Mouse (Mus musculus) small intestine, adult 2 months (tissue): Measurements from ENCODE around the gene Ang. TPM values are rescaled to one million over a fixed set of nuclear protein-coding genes. Genes with fewer than 3 reads are reported as not detected.
A peak's percentile ranks its signal among the peaks of the same experiment; 100 is the strongest.

Experiments used
- H3K27ac ChIP-seq: fragments of 200-500 bp; 2 replicates; pipeline ENCODE4 v1.5.1; 2012; ENCODE audit warnings: low read depth, low read length, control low read depth, inconsistent platforms; ENCODE audit not compliant: insufficient read depth
- H3K27me3 ChIP-seq: fragments of 200-500 bp; 2 replicates; pipeline ENCODE4 v1.6.1; 2012; ENCODE audit warnings: mild to moderate bottlenecking, moderate library complexity, low read length, inconsistent platforms; ENCODE audit not compliant: control insufficient read depth, insufficient read depth
- H3K36me3 ChIP-seq: fragments of 200-500 bp; 2 replicates; pipeline ENCODE4 v1.6.1; 2012; ENCODE audit warnings: mild to moderate bottlenecking, low read length, control low read depth, inconsistent platforms; ENCODE audit not compliant: control insufficient read depth, insufficient read depth
- H3K4me1 ChIP-seq: fragments of 200-500 bp; 2 replicates; pipeline ENCODE4 v1.6.1; 2012; ENCODE audit warnings: low read length, inconsistent platforms, mixed read lengths; ENCODE audit not compliant: control insufficient read depth, insufficient read depth, insufficient read length
- H3K4me3 ChIP-seq: fragments of 200-500 bp; 2 replicates; pipeline ENCODE4 v1.5.1; 2012; ENCODE audit warnings: low read depth, mild to moderate bottlenecking, control low read depth, inconsistent platforms, low read length, moderate library complexity
- CTCF ChIP-seq: fragments of 200-500 bp; IDR thresholded peaks from 2 replicates; pipeline ENCODE4 v1.5.1; 2012; ENCODE audit warnings: low read depth, mild to moderate bottlenecking, control low read depth, inconsistent platforms, low read length, moderate library complexity, mixed read lengths; ENCODE audit not compliant: insufficient replicate concordance, insufficient read length; ENCODE audit errors: extremely low read depth
- POLR2A ChIP-seq: fragments of 200-500 bp; IDR thresholded peaks from 2 replicates; pipeline ENCODE4 v1.6.1; 2012; ENCODE audit warnings: low read depth, mild to moderate bottlenecking, control low read depth, inconsistent platforms, low read length, moderate library complexity
- WGBS: fragments of 180-500 bp; shearing (Covaris S2); methylation state at CpG from one replicate; pipeline ENCODE4 v1.1.7; 2018; 5-methylcytosine and 5-hydroxymethylcytosine counted together
- polyA plus RNA-seq: library from polyadenylated mRNA; depleted of rRNA; stranded (reverse); fragments of >200 nt; gene quantifications from 2 replicates; pipeline ENCODE4 v1.2.3, GENCODE M21; 2012; rRNA removed

The Ang gene
- polyA plus RNA-seq: 21.1 and 27.1 TPM in 2 replicates

DNA sequence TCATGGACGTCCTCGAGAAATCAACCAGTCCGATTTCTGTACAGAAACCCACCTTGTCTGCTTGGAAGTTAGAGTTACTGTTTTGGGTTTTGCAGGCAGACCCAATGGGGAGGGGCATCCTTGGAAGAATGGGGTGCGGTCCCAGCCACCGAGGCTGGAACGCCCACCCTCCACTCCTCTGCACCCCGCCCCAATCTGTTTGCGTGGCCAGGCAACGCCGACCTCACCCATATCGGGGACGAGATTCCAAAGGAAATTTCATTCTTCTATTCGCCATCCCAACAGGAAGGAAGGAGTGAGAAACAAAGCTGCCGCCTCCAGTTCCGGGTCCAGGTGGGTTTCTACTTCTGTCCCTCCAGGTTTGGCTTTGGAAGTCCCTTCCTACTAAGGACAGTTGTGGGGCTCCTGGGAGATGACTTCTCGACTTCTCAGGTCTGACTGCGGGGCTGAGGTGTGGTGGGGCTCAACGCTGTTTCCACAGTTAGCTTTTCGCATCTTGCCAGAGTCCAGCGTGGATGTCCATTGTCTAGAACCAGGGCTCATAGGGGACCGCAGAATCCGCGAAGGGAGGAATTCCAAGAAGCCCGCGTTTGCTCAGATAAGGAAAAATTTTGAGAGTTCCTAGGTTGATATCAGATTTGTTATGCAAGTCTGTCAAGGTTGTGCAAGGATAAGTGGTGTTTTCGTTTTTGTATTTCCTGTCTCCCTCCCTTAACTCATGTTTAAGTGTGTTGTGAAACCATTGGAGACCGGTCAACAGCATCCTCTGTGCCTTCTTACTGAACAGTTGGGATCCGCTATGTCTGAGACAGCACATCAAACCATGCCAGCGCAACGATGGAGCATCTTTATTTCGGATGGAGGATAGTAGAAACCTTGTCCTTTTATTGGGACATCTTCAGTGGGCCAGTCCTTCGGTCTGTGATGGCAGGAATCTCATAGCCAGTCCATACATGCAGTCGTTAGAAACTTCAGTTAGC, at the start of gene Ang, which contains the start of gene Rnase4:
TSS of gene Ang (plus strand) at position 230 of the 980 bp plus-strand sequence.
TSS of gene Rnase4 (plus strand) at position 157 of the 980 bp plus-strand sequence.
- TF ChIP-seq CTCF: no peak
- no peak; the same call in 1 of the 2 replicates for TF ChIP-seq POLR2A
- peaks cover 2% of the 10 kb centered on the region; the same call in 1 of the 2 replicates for H3K4me1 ChIP-seq
- WGBS: 4% methylated on average over 33 of the region's 33 CpGs
- peak within 1 kb of the TSS; percentile 89 for H3K4me3 ChIP-seq
- no peaks in the 10 kb centered on the region for H3K36me3 ChIP-seq
- H3K27ac ChIP-seq: peak within 1 kb of the TSS; percentile 96
- no peaks in the 10 kb centered on the region for H3K27me3 ChIP-seq

DNA sequence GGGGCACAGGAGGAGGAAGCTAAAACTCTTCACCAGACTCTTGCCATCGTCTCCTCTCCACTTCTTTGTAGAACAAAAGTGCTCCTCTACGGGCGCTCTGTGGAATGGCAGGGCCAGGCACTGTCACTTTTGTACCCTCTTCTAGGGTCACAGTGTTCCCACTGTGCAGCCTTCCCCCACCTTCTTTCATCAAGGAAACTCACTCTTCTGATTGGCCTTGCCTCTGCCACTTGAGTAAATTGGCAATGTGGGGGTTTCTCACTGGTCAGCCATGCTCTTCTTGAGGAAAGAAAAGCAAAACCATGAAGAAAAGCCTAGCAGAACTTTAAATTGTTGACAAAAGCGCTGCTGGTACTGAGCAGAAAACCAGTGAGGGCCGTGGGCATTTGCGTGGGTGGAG, 49.2 kb upstream of the Ang start, which contains the start of gene Rnase9:
TSS of gene Rnase9 (minus strand) at position 101 of the 400 bp plus-strand sequence.
- Histone ChIP-seq H3K36me3 (no peaks in the 10 kb centered on the region), H3K27me3 (no peaks in the 10 kb centered on the region), H3K4me3 (no peak within 1 kb of the TSS), H3K4me1 (no peaks in the 10 kb centered on the region), H3K27ac (no peak within 1 kb of the TSS)
- 79% methylated on average over 6 of the region's 6 CpGs for WGBS
- TF ChIP-seq CTCF (no peak), POLR2A (no peak)

DNA sequence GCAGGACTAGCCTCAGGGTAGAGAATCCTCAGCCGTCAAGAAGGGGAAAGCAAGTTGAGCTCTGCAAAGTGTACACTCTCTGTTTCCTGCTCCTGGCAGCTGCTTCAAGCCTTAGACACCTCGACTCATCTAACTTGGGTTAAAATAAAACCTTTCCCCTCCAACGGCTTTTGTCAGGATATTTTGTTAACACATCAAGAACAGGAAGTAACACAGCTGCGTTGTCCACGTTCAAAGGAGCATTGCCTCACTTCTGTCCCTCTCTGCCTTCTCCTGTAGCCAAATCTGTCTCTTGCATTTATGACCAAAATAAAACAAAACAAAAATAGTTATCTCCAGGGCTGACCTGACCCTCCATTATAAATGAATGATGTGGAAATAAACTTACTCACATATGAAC, 43.1 kb upstream of the Ang start:
- TF ChIP-seq POLR2A (no peak), CTCF (no peak)
- Histone ChIP-seq H3K27ac (no peak overlapping the region), H3K4me3 (no peak overlapping the region), H3K27me3 (no peaks in the 10 kb centered on the region), H3K4me1 (no peaks in the 10 kb centered on the region), H3K36me3 (no peaks in the 10 kb centered on the region)
- 27% methylated on average over 5 of the region's 5 CpGs for WGBS

DNA sequence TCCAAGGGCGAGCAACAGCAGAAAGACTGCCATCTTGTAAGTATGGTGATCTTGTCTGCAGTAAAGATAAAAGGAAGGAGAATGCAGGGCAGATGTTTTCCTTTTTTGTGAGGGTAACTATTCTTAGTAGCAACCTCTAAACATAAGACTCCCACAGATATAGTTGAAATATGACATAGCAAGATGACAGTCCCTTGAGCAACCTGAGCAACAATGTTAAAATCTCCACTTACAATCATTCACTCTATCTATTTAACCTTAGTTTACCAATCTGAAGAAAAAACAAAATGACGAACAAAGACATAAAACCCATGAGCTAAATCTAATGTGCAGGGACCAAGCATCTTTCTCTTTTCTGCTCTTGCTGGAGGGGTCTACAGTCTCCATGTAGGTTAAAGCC, 40.9 kb upstream of the Ang start, which contains the start of gene Rnase11:
TSS of gene Rnase11 (minus strand) at position 101 of the 400 bp plus-strand sequence.
- Histone ChIP-seq H3K27me3 (no peaks in the 10 kb centered on the region), H3K27ac (no peak within 1 kb of the TSS), H3K4me1 (no peaks in the 10 kb centered on the region), H3K4me3 (no peak within 1 kb of the TSS), H3K36me3 (no peaks in the 10 kb centered on the region)
- WGBS: 89% methylated on average over 2 of the region's 2 CpGs
- TF ChIP-seq POLR2A: no peak
- TF ChIP-seq CTCF: no peak

DNA sequence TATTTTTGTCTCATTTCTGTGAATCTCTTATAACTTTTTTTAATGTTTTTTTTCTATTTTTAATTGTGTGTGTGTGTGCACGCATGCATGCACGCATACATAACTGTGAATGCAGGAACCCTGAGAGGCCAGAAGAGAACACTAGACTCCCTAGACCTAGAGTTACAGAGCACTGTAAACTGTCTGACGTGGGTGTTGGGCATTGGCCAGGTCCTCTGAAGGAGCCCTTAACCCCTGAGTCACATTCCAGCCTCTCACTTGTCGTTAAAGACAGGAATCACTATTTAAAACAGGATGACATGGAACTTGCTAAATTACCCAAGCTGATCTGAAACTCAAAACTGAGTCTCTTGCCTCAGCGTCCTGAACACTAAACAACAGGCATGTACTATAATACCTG, 39.0 kb upstream of the Ang start:
- H3K36me3 ChIP-seq: no peaks in the 10 kb centered on the region
- no peak overlapping the region for H3K4me3 ChIP-seq
- H3K27me3 ChIP-seq: no peaks in the 10 kb centered on the region
- WGBS: 56% methylated on average over 5 of the region's 5 CpGs
- TF ChIP-seq POLR2A (no peak), CTCF (no peak)
- H3K27ac ChIP-seq: no peak overlapping the region
- H3K4me1 ChIP-seq: no peaks in the 10 kb centered on the region

DNA sequence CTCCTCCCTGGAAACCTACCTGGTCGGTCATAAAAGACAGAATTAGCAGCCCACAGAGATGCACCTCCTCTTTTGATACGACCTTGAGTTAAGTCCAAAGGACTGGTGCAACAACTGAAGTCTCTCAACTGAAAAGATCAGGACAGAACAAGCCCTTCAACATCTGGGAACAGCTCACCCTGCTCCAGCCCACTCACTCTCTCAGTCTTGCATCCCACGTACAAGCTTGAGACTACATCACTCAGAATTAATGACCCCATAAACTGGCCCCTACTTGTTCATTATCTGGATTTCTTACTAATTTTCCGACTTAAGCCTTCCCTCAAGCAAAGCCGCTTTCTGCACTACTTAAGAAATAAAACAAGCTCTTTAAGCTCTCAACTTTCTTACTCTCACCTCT, 37.8 kb upstream of the Ang start:
- TF ChIP-seq POLR2A (no peak), CTCF (no peak)
- WGBS: 54% methylated on average over 5 of the region's 5 CpGs
- Histone ChIP-seq H3K27me3 (no peaks in the 10 kb centered on the region), H3K4me3 (no peak overlapping the region), H3K4me1 (no peaks in the 10 kb centered on the region), H3K27ac (no peak overlapping the region), H3K36me3 (no peaks in the 10 kb centered on the region)

DNA sequence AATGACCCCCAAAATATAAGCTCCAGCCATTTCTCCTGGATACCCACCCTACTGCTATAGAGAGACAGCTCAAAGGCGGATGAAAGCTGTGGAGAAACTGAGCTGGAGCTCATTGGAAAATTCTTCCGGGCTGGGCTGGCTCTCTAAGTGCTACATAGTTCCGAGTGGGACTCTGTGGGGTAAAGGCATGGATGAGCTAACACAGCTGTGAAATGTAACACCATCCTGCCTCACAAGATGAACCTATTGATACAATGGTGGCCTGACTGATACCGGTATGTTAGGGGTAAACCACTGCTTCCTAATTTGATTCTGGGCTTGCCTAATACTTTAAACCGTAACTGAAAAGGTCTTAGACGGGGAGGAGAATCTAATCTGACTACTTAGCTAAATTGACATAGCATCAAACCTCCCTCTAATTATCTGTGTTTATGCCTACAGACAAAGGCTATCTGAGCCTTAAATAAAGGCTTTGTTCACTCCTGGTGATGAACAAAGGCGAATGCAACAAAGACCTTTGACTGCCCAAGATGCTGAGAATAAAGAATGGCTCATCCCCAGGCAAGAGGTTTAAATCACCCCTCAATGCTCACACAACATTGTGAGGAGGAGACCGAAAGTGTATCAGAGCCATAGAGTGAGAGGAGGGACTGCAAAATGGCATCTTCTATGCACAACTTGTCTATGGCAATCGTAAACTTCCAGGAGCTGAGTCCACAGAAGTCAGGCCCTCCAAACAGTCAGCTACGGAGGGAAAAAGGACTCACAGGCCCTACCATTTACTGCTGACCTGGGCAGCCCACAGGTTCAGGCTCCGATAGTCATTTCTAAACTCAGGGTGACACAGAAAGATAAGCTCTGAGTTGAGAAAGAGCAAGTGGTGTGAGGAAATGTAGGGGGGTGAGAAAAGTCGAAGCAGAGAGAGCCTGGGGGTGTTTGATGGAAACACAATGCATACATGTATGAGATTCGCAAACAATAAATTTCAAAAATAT, 36.4 kb upstream of the Ang start:
- TF ChIP-seq CTCF (no peak), POLR2A (no peak)
- Histone ChIP-seq H3K27ac (no peak overlapping the region), H3K4me1 (no peaks in the 10 kb centered on the region), H3K27me3 (no peaks in the 10 kb centered on the region), H3K36me3 (no peaks in the 10 kb centered on the region), H3K4me3 (no peak overlapping the region)
- 85% methylated on average over 13 of the region's 13 CpGs for WGBS
